Mouse (Mus musculus) megakaryocyte, embryonic 14.5 days (primary cell): Measurements from ENCODE around the gene Tmcc3.

Experiments used
- FLI1 ChIP-seq: IDR thresholded peaks from 2 replicates; pipeline ENCODE4 v1.6.1; 2012; ENCODE audit warnings: low read length, inconsistent platforms, mixed read lengths
- GATA1 ChIP-seq: IDR thresholded peaks from 3 replicates; pipeline ENCODE4 v1.6.1; 2012; ENCODE audit warnings: mixed read lengths, low read length, inconsistent platforms, borderline replicate concordance

DNA sequence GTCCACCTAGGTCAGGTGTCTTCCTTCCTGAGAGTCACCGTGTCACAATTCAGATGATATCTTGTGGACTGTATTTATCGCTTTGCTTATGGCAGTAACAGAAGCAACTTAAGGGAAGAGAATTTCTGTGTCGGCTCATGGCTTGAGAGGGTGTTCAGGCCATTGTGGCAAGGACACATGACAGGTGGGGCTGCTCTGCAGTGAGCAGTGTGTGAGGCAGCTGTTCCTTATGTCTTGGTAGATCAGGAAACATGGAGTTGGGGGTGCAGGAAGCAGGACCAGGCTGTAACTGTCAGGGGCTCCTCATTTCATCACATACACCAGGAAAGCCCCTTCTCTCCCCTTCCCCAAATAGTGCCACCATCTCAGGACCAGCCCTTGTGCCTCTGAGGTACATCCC lies 251.2 kb downstream of the Tmcc3 start:
- no peak for TF ChIP-seq GATA1
- no peak for TF ChIP-seq FLI1
